Mouse (Mus musculus) CH12.LX (cell line): ENCODE measurements around the gene Naa35. TPM values are rescaled to one million over a fixed set of nuclear protein-coding genes. Genes with fewer than 3 reads are reported as not detected.

Experiments
- DNase-seq: peaks from one replicate; pipeline ENCODE4 v3.0.0-alpha.2; 2013; ENCODE audit errors: extremely low read depth
- H3K27ac ChIP-seq: 2 replicates; pipeline ENCODE4 v1.5.1; 2012; ENCODE audit warnings: low read depth, mild to moderate bottlenecking, control low read depth, moderate library complexity; ENCODE audit not compliant: insufficient read depth
- H3K27me3 ChIP-seq: replicated peaks from 2 replicates; pipeline ENCODE3; 2012; ENCODE audit warnings: inconsistent platforms
- H3K36me3 ChIP-seq, 2 experiments: replicated peaks in 1 of 2; 2 replicates each; pipeline versions ENCODE3 to v1.6.1; 2012; ENCODE audit warnings: inconsistent platforms in 1 of 2, low read length in 1 of 2, mild to moderate bottlenecking in 1 of 2, mixed read lengths in 1 of 2, moderate library complexity in 1 of 2; ENCODE audit not compliant: control insufficient read depth in 1 of 2, insufficient read depth in 1 of 2
- H3K4me1 ChIP-seq, 2 experiments: 2 replicates each; pipeline ENCODE4 v1.6.1; 2012; ENCODE audit warnings: inconsistent platforms in 1 of 2, moderate library complexity in 1 of 2; ENCODE audit not compliant: insufficient read depth in 2 of 2, control insufficient read depth in 1 of 2
- H3K4me2 ChIP-seq: 2 replicates; pipeline ENCODE4 v1.6.1; 2012; ENCODE audit warnings: low read depth, mild to moderate bottlenecking, control low read depth; ENCODE audit not compliant: poor library complexity, insufficient read depth, severe bottlenecking
- H3K4me3 ChIP-seq, 3 experiments: fragments of 150-350 bp in 1 of 3; sonication (generic) in 1 of 3; replicated peaks in 1 of 3; 2 replicates each; pipeline versions ENCODE3 to v1.5.1; 2011 to 2012; ENCODE audit warnings: low read depth in 2 of 3, low read length in 2 of 3, mild to moderate bottlenecking in 2 of 3, moderate library complexity in 2 of 3, control low read depth in 1 of 3, improper control_type of control experiment in 1 of 3, inconsistent platforms in 1 of 3, mixed read lengths in 1 of 3; ENCODE audit not compliant: poor library complexity in 1 of 3
- H3K79me2 ChIP-seq: replicated peaks from 2 replicates; pipeline ENCODE4 v1.6.1; 2012; ENCODE audit warnings: mild to moderate bottlenecking, moderate library complexity; ENCODE audit not compliant: control insufficient read depth, poor library complexity, insufficient read depth, severe bottlenecking; ENCODE audit errors: extremely low read depth
- H3K9ac ChIP-seq: 2 replicates; pipeline ENCODE4 v1.6.1; 2012; ENCODE audit warnings: low read depth, mild to moderate bottlenecking, control low read depth, moderate library complexity; ENCODE audit not compliant: insufficient read depth
- H3K9me3 ChIP-seq: replicated peaks from 2 replicates; pipeline ENCODE3; 2012; ENCODE audit warnings: low read length, inconsistent platforms, mixed read lengths
- BHLHE40 ChIP-seq: IDR thresholded peaks from 2 replicates; pipeline ENCODE4 v1.6.1; 2011; ENCODE audit warnings: mild to moderate bottlenecking, low read depth, low read length, improper control_type of control experiment
- CHD2 ChIP-seq: IDR thresholded peaks from 2 replicates; pipeline ENCODE4 v1.6.1; 2011; ENCODE audit warnings: low read length, improper control_type of control experiment
- CTCF ChIP-seq, 2 experiments: IDR thresholded peaks in 1 of 2; conservative IDR thresholded peaks in 1 of 2; 2 replicates each; pipeline ENCODE4 v1.5.1; 2011 to 2012; ENCODE audit warnings: low read depth in 2 of 2, low read length in 2 of 2, improper control_type of control experiment in 1 of 2, inconsistent platforms in 1 of 2, mild to moderate bottlenecking in 1 of 2, moderate library complexity in 1 of 2
- ETS1 ChIP-seq: conservative IDR thresholded peaks from 2 replicates; pipeline ENCODE4 v1.6.1; 2012; ENCODE audit warnings: low read depth, mild to moderate bottlenecking, inconsistent platforms, low read length, improper control_type of control experiment, moderate library complexity
- HCFC1 ChIP-seq: IDR thresholded peaks from 2 replicates; pipeline ENCODE4 v1.6.1; 2012; ENCODE audit warnings: low read depth, mild to moderate bottlenecking, inconsistent platforms, low read length, improper control_type of control experiment
- IRF4 ChIP-seq: IDR thresholded peaks from 2 replicates; pipeline ENCODE4 v1.6.1; 2014; ENCODE audit warnings: low read depth, mild to moderate bottlenecking, inconsistent platforms, low read length, improper control_type of control experiment
- JUND ChIP-seq: conservative IDR thresholded peaks from 2 replicates; pipeline ENCODE4 v1.6.1; 2011; ENCODE audit warnings: low read depth, low read length, improper control_type of control experiment
- KAT2A ChIP-seq: IDR thresholded peaks from 2 replicates; pipeline ENCODE4 v1.6.1; 2012; ENCODE audit warnings: low read length, improper control_type of control experiment, inconsistent platforms; ENCODE audit not compliant: insufficient replicate concordance
- PAX5 ChIP-seq: IDR thresholded peaks from 2 replicates; pipeline ENCODE4 v1.6.1; 2012; ENCODE audit warnings: low read length, inconsistent platforms, mixed read lengths
- POLR2A ChIP-seq: IDR thresholded peaks from 2 replicates; pipeline ENCODE4 v1.6.1; 2011; ENCODE audit warnings: low read depth, mild to moderate bottlenecking, improper control_type of control experiment, low read length
- POLR2AphosphoS2 ChIP-seq: IDR thresholded peaks from 2 replicates; pipeline ENCODE4 v1.6.1; 2011; ENCODE audit warnings: low read depth, low read length, improper control_type of control experiment
- RAD21 ChIP-seq: IDR thresholded peaks from 2 replicates; pipeline ENCODE4 v1.6.1; 2011; ENCODE audit warnings: low read depth, mild to moderate bottlenecking, low read length, improper control_type of control experiment, moderate library complexity
- RCOR1 ChIP-seq: conservative IDR thresholded peaks from 2 replicates; pipeline ENCODE4 v1.6.1; 2012; ENCODE audit warnings: low read depth, mild to moderate bottlenecking, inconsistent platforms, low read length, improper control_type of control experiment
- UBTF ChIP-seq: IDR thresholded peaks from 2 replicates; pipeline ENCODE4 v1.6.1; 2012; ENCODE audit warnings: low read depth, mild to moderate bottlenecking, inconsistent platforms, low read length, improper control_type of control experiment, moderate library complexity
- USF2 ChIP-seq: conservative IDR thresholded peaks from 2 replicates; pipeline ENCODE4 v1.6.1; 2011; ENCODE audit warnings: low read depth, low read length, improper control_type of control experiment
- ZKSCAN1 ChIP-seq: IDR thresholded peaks from 2 replicates; pipeline ENCODE4 v1.6.1; 2012; ENCODE audit warnings: low read depth, inconsistent platforms, low read length, improper control_type of control experiment, borderline replicate concordance
- ZMIZ1 ChIP-seq: IDR thresholded peaks from 2 replicates; pipeline ENCODE4 v1.6.1; 2012; ENCODE audit warnings: low read depth, mild to moderate bottlenecking, inconsistent platforms, low read length, improper control_type of control experiment
- dilution Hi-C: fragments of 300-500 bp; cut with MboI; formaldehyde crosslinking; loops from 2 replicates; pipeline ENCODE4 v1.14.3; 2020; ENCODE audit warnings: low sequenced_read_pairs; ENCODE audit not compliant: extremely low pct_unique_long_range_greater_than_20kb, extremely low pct_ligation_motif_present
- in situ Hi-C: fragments of 300-500 bp; cut with MboI; formaldehyde crosslinking; loops from 3 replicates; pipeline ENCODE4 v1.14.3; 2019; ENCODE audit warnings: low sequenced_read_pairs, low pct_ligation_motif_present, low pct_unique_long_range_greater_than_20kb, mixed read lengths
- polyA plus RNA-seq: library from polyadenylated mRNA; unstranded; fragments of >175 nt; gene quantifications from 2 replicates; pipeline ENCODE4 v1.2.1, GENCODE M21; 2012; ENCODE audit warnings: low read depth; ENCODE audit not compliant: insufficient read length
- total RNA-seq, 2 experiments: library from RNA; depleted of rRNA; stranded (reverse); fragments of 300-350 nt in 1 of 2; fragments of >200 nt in 1 of 2; gene quantifications; 2 replicates each; pipeline ENCODE4 v1.2.3; 2012 to 2014

Gene Naa35
- total and polyA plus RNA-seq, 3 experiments = 46.8 to 60.2 (median 56.4) TPM

DNA sequence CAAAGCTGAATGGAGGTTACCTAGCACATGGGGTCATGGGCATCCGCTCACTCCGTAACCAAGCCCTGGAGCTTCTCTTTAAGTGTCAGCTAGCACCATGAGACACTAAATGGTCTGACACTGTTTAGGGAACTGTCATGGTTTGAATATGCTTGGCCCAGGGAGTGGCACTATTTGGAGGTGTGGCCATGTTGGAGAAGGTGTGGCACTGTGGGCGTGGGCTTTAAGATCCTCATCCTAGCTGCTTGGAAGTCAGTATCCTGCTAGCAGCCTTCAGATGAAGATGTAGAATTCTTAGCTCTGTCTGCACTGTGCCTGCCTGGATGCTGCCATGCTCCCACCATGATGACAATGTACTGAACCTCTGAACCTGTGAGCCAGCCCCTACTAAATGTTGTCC, 75.3 kb downstream of the Naa35 start:
- Histone ChIP-seq H3K4me1 (peaks cover 11 to 26% of the 10 kb centered on the region in 2 experiments), H3K27me3 (no peaks in the 10 kb centered on the region), H3K27ac (no peak overlapping the region), H3K79me2 (no peaks in the 10 kb centered on the region), H3K4me3 (no peak overlapping the region), H3K9me3 (peaks cover 2% of the 10 kb centered on the region), H3K9ac (no peak overlapping the region), H3K36me3 (peaks cover 18 to 62% of the 10 kb centered on the region in 2 experiments), H3K4me2 (no peak overlapping the region)
- DNase-seq = no peak
- no peak for TF ChIP-seq POLR2A
- no peak for TF ChIP-seq ZMIZ1
- TF ChIP-seq RAD21 = no peak
- no peak for TF ChIP-seq POLR2AphosphoS2
- TF ChIP-seq KAT2A = no peak
- no peak for TF ChIP-seq PAX5
- no peak for TF ChIP-seq CTCF (conservative IDR thresholded peaks at IDR 0.05 in 1 of 2, IDR thresholded peaks at IDR 0.05 in 1 of 2; ENCODE audit: low read depth in 2 of 2, low read length in 2 of 2)
- no peak for TF ChIP-seq HCFC1
- TF ChIP-seq IRF4 = no peak
- no peak for TF ChIP-seq ZKSCAN1
- no peak for TF ChIP-seq RCOR1
- TF ChIP-seq USF2 = no peak
- TF ChIP-seq ETS1 = no peak
- no peak for TF ChIP-seq UBTF
- TF ChIP-seq JUND = no peak
- TF ChIP-seq CHD2 = no peak
- dilution Hi-C loops = no loop called here
- in situ Hi-C loops = no loop called here

DNA sequence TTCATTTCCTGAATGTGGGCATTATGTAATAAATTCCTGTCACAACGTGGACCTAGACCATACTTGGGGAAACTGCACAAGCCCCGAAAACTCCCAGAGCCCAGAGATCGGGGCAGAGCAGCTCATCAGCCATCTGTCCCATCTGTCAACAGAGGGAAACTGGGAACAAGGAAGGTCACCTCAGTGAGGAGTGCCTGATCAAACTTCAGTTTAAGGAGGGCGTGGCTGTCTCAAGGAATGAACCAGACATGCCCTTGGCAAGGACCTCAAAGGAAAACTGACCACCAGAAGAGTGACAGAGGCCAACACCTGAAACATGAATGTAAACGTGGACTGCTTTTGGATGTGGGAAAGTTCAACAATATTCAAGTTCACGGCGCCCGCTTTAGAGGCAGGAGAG, 76.3 kb downstream of the Naa35 start:
- H3K9ac ChIP-seq = no peak overlapping the region
- TF ChIP-seq BHLHE40 = no peak
- peaks cover 4 to 22% of the 10 kb centered on the region in 2 experiments for H3K4me1 ChIP-seq
- no peak overlapping the region for H3K27ac ChIP-seq
- peaks cover 23 to 72% of the 10 kb centered on the region in 2 experiments for H3K36me3 ChIP-seq
- H3K79me2 ChIP-seq = no peaks in the 10 kb centered on the region
- H3K4me3 ChIP-seq = no peak overlapping the region
- in situ Hi-C loops = no loop called here
- peaks cover 2% of the 10 kb centered on the region for H3K9me3 ChIP-seq
- no peak overlapping the region for H3K4me2 ChIP-seq
- dilution Hi-C loops = no loop called here
- H3K27me3 ChIP-seq = no peaks in the 10 kb centered on the region
- no peak for DNase-seq
